Mouse (Mus musculus): ENCODE data around the gene Ppp4r3a.
"Not testable (repeated sequence)": the region's sequence is repeated elsewhere in the genome, so short reads cannot be mapped to it uniquely, and the experiment has no call there.

Ppp4r3a gene

DNA sequence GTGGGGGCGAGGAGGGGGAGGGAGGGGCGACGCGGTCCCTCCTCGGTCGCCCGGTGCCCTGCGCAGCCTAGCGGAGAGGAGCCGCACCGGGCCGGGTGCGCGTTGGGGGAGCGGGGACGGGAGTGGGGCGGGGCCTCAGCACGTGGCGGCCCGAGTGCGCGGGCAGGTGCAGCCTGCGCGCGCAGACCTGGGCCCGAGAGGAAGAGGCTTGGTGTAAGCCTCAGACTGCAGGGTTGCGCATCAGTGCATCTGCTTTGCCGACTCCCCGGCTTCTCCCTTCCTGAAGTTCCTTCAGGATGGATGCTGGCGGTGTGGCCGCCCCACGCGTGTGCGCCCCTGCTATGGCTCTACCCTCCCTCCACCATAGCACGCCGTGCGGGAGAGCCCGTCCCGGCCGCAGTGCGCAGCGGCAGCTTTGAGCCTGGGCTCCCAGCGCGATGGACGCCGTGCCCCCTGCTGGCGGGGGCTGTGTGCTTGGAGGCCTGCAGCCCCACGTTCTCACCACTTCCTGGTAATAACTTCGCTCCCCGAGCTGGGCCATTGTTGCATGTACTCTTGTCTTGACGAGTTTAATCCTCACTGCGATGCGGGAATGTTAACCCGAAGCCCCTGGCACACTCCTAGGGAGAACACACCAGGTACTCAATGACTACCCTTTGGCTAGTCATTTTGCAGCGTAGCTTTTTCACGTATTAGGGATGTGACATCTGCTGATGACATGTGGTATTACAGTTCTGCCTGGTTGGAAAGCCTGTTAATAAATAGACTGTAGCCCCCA is 54.4 kb downstream of the Ppp4r3a start, which contains the start of gene Ccdc88c:
TSS of gene Ccdc88c (minus strand) at position 103 of the 778 bp plus-strand sequence.
- DNase-seq (ENCODE audit: low read depth, low spot score), result peak; percentile 84

DNA sequence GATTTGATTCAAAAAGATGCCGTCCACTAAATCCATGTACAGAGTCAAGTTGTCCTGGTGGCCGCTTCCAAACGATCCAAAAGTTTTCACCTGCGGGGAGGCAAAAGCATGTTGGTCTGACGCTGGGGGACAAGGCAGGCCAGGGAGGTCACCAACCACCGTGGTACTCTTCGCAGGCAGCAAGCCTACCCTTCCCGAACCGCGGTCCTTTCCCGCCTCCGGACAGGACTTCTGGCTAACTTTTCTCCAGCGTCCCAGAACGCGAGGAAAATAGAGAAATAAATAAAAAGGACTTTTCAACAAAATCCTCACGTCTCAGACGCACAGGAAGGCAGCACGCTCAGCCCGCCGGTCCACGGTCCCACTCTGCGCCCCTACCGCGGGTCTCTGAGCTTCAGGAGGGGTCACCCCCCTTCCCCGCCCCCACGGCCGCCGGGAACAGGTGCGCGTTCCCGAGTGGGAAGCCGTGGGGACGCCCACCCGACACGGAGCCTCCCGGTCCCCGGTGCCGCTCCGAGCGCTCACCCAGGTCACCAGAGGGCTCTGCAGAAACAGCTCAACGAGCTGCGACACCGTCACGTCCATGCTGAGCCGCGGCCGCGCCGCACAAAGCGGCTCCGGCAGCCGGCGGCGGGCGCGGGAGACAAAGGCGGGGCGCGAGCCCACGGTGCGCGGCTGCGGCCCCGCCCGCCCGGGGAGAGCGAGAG is 55.1 kb downstream of the Ppp4r3a start:
- no peak for DNase-seq (ENCODE audit: low read depth, low spot score)

DNA sequence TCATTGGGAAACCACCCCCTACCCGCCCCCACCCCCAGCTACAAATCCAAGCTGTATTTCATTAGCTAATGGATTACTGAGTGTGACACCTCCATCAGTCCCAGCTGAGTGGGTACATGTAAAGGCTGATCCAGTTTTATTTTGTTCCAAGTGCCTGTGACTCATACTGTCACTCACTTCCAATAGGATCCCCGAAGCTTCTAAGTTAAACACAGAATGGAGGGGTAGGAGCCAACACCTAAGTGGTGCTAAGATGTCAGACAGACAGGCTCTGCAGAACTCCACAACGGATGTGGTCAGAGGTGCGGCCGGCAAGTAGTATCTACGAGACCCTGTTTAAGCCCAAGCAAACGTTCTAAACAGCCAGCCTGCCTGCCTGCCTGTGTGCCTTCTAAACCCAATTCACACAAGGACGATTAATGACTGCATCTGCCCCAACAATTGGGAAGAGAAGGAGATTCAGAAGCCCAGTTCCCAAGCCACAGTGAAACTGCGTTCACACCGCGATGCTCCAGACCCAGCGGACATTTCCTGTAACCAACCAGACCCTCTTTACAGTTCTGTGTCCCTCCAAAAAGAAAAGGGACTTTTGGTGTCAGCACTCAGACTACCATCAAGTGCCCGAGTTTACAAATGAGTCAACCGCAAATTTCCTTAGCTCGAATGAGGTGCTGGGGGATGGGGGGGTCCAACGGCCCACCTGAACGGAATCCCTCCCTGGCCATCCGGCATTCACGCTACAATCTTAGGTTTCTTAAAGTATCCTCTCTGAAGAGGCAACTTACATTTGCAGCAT is 55.9 kb downstream of the Ppp4r3a start:
- DNase-seq (ENCODE audit: low read depth, low spot score), result no peak

DNA sequence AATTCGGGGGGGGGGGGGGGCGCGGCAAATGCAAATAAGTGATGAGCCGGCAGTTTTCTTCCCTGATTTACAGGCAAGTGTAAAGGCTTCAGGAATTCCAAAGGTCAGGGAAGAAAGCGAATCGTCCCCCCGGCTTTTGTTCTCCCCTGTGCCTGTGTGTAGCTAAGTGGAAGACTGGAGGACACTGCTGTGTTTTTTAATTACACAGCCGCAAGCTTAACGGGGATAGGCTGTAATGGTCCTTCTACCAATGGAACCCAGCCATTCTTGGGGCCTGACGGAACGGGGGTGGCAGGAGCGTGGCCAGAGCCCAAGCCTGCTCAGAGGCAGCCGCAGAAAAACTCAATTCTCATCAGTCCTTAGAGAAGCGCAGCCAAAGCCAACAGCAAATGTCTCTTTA is 56.6 kb downstream of the Ppp4r3a start:
- DNase-seq (ENCODE audit: low read depth, low spot score), result no peak

DNA sequence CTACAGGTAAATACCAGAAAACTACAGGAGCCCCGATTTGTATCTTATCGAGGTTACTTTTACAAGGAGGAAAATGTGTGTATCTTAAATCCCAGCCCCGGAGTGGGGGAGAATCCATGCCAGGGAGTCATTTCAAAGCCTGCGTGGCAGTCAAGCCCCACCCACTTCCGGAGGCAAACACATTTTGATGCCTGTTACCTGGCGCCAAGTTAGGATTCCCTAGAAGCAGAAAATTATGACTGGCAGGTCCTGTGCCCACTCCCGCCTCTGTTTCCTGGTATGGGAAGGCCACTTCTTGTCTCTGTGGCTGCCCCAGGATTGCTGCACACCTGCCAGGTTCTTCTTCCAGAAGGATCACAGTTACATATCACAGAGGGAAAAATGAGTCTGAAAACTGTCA is 57.0 kb downstream of the Ppp4r3a start:
- DNase-seq (ENCODE audit: low read depth, low spot score), result no peak

DNA sequence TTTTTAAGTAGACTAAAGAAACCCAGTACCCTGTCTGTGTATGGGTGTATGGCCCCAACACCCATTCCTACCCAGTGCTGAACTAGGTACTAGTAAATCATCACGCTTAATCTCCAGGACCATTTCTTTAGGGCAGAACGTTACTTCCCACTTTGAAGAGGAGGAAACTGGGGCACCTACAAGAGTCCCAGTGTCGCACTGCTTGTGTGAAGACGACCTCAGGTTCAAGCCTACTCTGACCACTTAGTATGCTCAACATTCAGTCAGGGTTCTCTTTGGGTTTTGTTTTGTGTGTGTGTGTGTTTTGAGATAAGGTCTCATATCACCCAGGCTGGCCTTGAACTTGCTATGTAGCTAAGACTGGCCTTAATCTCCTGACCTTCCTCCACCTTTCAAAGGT is 57.5 kb downstream of the Ppp4r3a start:
- DNase-seq (ENCODE audit: low read depth, low spot score), result no peak

DNA sequence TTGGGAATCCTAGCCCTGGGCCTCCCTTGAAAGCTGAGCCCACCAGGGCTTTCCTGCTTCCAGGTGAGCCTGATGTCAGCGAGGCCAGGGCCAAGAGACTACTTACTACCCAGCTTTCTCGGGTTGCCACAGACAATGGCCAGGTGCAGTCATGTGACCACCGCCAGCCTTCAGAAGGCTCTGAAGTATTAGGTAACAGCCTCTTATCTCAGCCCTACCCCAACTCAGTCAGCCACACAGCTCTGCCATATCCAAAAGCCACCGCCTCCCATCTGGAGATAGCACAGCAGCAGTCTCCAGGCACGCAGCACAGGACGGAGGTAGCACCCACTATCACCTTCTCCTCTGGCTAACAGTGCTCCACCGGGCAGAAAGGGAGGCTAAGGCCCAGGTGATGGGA is 58.1 kb downstream of the Ppp4r3a start:
- DNase-seq (ENCODE audit: low read depth, low spot score), result no peak

DNA sequence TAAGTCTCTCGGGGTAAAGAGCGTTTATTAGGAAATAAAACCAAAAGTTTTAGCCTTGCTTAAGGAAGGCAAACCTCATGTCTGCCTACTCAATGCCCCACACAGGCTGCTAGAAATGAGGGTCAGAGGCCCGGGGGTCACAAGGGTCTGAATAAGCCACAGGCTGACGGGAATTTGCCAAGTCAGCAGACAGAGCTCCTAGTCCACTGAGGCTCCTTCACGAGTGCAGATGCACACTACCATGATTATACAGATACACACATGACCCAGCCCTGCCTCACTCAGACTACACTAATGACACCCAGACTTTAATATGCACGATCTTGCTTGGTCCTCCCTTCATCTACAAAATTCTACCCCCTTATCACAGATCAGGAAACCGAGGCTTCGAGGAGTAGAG is 58.7 kb downstream of the Ppp4r3a start:
- DNase-seq (ENCODE audit: low read depth, low spot score), result no peak

DNA sequence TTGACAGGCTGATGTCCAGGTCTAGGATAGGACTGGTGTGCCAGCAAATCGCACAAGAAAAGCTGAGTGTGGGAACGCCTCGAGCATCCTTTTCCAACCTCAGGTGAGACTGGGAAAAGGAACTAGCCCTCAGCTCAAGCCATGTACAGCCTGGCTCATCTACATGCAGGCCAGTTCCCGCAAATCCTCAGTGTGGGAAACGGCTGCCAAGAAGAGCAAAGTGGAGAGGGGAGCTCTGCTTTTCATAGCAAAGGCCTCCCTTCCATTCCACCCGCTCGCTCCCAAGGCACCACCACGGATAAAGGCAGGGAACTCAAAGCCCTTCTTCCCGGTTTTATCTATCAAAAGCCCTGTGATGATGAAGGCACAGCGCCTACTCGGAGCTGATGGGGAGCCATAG is 60.4 kb downstream of the Ppp4r3a start:
- DNase-seq (ENCODE audit: low read depth, low spot score), result no peak

DNA sequence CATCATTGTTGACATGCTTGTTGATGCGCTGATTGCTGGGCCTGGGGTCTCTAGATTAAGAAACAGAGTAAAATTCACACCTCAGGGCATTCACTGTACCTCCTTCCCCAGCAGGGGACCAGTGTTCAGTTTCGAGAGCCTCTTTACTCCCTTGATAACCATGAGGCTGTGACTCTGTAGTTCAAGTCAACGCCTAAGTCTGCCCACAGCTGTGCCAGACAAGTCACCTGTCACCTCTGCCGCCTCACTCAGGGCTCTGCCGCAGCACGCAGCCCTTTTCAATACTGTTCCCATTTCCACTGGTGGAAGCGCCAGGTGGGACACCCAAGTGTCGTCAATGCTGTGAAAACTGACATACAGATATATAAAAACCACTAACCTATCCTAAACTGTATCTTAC is 61.1 kb downstream of the Ppp4r3a start:
- no peak for DNase-seq (ENCODE audit: low read depth, low spot score)

DNA sequence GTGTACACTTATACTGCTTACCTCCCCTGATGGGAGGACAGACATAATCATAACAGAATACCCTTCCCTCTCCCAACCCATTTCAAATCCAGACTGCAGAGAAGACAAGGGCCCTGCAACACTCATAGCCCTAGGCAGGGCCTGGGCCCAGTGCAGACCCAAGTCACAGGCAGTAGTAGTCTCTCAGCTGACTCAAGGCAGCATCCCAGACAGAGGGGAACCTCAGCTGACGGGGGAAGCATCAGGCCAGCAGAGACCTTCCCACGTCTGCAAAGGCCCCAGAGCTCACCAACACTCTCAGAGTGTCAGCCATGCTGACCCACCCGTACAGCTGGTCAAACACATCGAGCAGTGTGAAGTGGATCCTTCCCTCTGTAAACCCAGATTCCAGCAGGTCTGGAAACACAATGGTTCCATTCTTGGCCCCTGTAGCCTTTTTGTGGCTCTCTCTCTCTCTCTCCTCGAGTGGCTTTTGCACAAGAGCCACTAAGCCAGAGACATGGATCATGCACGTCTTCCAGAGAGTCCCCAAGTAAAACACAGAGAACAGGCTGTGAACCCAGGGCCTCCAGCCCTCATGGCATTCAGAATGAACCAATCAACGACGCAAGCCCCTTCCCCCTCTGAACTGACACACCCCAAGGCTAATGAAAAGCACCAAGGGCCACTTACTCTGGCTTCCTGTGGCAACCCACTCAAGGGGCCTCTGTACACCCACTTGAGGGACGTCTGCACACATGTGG is 61.8 kb downstream of the Ppp4r3a start:
- no peak for DNase-seq (ENCODE audit: low read depth, low spot score)

DNA sequence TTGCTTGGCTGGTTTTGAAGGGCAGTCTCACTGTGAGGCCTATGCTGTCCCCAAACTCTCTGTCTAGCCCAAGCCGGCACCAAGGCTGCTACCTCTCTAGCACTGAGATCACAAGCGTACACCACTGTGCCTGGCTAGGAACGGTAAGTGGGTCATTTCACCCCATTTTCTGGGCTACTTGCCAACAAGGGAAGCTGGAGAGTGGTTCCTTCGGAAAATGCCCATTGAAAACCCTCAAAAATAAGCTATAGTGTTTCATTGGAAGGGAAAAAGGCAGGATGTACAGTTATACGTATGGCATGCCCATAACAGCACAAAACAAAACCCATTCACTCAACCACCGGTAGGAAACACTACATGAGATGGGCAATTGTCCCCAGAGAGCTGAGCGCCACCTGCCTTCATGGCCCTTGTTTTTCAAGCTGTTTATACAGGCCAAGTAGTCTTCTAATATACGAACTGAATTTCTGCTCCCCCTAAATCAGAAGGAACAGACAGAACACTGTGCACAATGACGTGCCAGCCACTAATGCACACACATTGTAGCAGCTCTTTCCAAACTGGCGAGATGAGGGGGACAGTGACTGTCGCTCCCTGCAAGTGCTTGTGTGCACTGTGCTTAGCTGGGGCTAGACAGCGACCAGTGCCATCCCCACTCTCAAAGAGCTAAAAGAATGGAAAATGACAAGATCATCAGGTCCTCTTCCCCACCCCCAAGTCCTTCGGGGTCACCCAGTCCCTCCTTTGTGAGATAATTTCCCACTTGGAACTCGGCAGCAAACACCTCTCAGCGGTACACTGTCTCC is 63.1 kb downstream of the Ppp4r3a start:
- DNase-seq (ENCODE audit: low read depth, low spot score), result no peak

DNA sequence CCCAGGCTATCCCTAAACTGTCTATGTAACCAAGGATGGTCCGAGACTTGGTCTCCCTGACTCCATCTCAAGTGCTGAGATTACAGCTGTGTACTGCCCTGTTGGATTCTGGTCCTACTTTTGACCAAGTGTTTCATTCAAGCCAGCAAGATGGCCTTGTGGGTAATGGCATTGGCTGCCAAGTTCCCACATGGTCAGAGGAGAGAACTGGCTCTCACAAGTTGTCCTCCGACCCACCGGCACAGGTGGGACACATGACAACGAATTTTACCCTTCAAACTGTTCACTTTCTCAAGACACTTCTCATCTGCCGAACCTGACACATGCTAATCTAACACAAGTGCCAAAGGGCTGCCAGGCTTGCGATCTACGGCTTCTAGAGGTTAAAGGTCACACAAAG is 64.1 kb downstream of the Ppp4r3a start:
- no peak for DNase-seq (ENCODE audit: low read depth, low spot score)

DNA sequence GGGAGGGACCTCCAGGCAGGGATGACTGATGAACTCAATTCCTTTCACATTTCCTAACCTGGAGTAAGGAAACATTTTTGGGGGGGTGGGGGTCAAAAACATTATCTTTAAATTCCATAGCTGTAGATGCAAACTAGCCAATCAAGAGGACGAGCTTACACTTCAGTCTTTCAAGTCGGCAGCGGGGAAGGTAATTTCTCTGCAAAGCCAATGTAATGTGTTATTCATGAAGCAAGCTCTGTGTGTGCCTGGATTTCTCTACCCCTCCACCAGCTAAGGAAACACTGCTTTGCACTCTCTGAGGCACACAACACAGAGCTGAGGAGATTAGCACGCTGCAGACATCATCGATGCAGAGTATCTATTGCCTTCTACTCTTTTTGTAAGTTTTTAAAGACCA is 64.5 kb downstream of the Ppp4r3a start:
- no peak for DNase-seq (ENCODE audit: low read depth, low spot score)

DNA sequence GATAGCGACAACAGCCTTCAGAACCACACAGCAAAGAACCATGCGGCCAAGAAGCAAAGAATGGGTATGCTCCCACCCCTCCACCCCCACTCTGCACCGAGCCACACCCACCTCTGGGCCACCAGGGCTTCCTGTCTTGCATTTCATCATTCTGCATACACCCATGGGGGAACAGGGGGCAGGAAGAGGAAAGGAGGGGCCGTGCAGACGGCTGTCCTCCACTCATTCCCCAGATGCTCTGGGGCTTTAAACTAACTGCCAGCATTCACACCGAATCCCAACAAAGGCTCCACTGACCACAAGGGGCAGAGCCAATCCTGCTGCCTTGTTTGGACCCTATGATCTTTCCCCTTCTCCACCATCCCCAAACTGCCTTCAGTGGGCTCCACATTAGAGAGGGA is 65.5 kb downstream of the Ppp4r3a start:
- no peak for DNase-seq (ENCODE audit: low read depth, low spot score)

DNA sequence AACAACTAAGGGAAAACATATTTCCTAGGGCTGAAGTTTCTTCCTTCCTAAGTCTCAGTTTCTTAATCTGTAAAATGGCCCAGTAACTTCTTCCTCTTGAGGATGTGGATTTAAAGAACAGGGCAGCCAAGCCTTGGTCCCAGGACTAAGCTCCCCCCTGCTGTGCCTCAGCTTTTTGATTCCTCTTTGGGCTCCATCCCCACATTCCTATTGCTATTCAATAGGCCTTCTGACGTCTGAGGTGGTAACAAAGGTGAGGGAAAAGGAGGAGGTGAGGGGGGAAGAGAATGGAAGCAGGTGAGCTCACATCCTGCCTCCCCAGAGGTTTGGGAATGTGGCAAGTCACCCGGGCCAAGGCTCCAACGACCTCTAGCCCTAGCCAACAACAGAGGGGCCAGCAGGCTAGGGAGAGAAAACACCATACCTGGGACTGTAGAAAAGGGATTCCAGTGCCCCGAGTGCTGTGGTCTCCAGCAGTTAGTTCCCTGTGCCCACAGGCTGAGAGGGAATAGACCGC is 67.0 kb downstream of the Ppp4r3a start:
- no peak for DNase-seq (ENCODE audit: low read depth, low spot score)

DNA sequence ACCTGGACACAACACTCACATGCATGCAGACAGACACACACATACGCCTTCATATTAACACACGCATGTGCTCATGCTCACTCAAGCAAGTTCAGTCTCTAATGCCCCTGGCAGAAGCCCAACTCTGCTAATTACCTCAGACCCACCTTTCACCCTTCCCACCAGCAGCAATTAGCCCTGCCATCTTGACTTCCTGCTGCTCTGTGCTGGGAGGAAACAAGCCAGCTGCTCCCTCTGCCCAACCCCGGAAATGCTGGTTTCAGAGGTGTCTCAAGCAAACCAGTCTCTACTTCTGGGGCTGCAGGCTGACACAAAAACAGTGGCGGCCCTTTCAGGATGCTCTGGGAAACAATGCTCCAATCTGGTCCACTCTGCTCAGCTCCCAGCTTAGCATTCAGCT is 67.6 kb downstream of the Ppp4r3a start:
- no peak for DNase-seq (ENCODE audit: low read depth, low spot score)

DNA sequence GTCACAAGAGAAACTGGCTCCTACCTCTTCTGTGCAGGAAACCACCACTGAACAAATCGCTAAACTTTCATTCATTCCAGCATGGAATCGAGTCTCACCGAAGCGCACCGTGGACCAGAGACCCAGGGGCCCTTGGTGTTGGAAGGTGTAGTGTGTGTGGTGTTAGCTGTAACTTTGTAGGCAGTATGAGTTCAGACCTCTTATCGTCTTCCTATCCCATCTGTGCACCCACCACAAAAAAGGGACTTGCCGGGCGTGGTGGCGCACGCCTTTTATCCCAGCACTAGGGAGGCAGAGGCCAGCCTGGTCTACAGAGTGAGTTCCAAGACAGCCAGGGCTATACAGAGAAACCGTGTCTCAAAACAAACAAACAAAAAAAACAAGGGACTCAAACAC is 68.3 kb downstream of the Ppp4r3a start:
- DNase-seq (ENCODE audit: low read depth, low spot score), result no peak

DNA sequence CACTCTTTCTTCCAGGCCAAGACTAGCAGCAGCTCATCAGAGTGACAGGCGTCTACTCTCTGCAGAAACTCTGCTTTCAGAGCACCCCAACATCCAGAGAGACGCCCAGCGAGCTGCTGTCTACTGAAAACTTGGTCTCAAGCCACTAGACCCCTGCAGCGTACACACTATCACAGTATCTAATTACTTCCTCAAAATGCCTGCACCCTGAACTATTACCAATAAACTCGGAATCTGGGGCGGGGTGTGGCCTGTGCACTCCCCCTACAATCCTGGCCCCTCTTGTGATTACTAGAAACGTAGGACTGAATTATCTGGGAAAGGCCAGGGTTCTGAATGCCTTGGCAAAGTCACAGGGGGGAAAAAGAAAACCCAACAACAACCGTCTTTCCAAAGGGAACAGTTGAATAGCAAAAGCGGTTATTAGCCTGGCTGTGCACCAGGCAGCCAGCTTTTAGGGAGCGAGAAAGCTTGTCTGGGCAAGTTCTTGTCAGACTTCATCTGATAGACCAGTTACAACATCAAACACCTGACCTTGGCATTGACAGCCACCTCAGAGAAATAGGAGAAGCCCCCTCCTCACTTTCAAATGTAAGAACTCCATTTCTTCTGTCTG is 68.8 kb downstream of the Ppp4r3a start:
- no peak for DNase-seq (ENCODE audit: low read depth, low spot score)

DNA sequence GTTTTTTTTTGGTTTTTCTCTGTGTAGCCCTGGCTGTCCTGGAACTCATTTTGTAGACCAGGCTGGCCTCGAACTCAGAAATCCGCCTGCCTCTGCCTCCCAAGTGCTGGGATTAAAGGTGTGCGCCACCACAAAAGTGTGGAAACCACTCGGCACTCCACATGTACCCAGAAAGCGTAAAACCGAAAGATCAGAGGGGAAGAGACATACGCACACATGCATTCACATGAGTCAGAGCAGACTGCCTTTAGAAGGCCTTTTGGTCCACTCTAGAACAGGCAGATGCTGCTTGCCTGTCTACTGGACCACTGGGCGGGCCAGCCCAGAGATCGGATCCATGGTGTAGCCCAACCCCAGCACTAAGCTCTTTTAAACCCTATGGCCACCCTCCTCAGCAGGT is 69.8 kb downstream of the Ppp4r3a start:
- DNase-seq (ENCODE audit: low read depth, low spot score), result not testable (repeated sequence)
